8 mouse cellular contexts compared by ENCODE assay signal in genomic region chr7:132247567-132247966, GRCm38 (mm10).
DNase-seq lines count a peak whose midpoint lies in the region; ATAC-seq lines count a peak whose summit lies in the region.

No protein-coding gene starts in this region.

- no peaks in the 10 kb centered on the region for H3K9me3 ChIP-seq in forebrain, embryonic 13.5 days (replicated peaks)

- peak overlapping the region; percentile 94 for H3K27ac ChIP-seq in forebrain, embryonic 13.5 days

- H3K9ac ChIP-seq in forebrain, embryonic 13.5 days: peak overlapping the region; percentile 37

- H3K36me3 ChIP-seq in forebrain, embryonic 13.5 days (ENCODE audit: poor library complexity, severe bottlenecking): peaks cover 13% of the 10 kb centered on the region

- H3K27me3 ChIP-seq in forebrain, embryonic 13.5 days: no peaks in the 10 kb centered on the region

- peak overlapping the region; percentile 47 for H3K4me2 ChIP-seq in forebrain, embryonic 13.5 days

- WGBS in forebrain, embryonic 13.5 days: 3% methylated on average over 11 of the region's 11 CpGs

- ATAC-seq in forebrain, embryonic 13.5 days: peak; percentile 96

- H3K4me3 ChIP-seq in forebrain, embryonic 13.5 days: peak overlapping the region; percentile 6; the same call in 1 of the 2 replicates

- DNase-seq in right cerebral cortex, postnatal 14 days: peak; percentile 43
- no peak for DNase-seq in right cerebral cortex, adult 18-20 months
- DNase-seq in mesoderm, embryonic 11.5 days (ENCODE audit: low read depth, low spot score): peak; percentile 89
- DNase-seq in telencephalon, adult 2 months (ENCODE audit: low read depth, low spot score): peak; percentile 32
- no peak for DNase-seq in heart, postnatal 14 days
- DNase-seq in cerebellum, adult 8-10 months: no peak
- DNase-seq in testis, postnatal 14 days (ENCODE audit: low spot score): no peak

- H3K4me1 ChIP-seq in forebrain, embryonic 13.5 days: peaks cover 41% of the 10 kb centered on the region

- intact Hi-C loops in heart, postnatal 14 days (cut with DNase I): loop anchor here (5.0 kb wide), 1 partner anchor 40 kb away; no protein-coding TSS in a partner anchor

Comparison
In these comparisons a context has a peak if more than half of its experiments do, and no peak if none do; other contexts are left out.
1. DNase-seq: peak in right cerebral cortex, postnatal 14 days (single experiment), mesoderm, embryonic 11.5 days (single experiment) and telencephalon, adult 2 months (single experiment); none in right cerebral cortex, adult 18-20 months (single experiment), heart, postnatal 14 days (0 of 2), cerebellum, adult 8-10 months (single experiment) and testis, postnatal 14 days (single experiment).